Mouse (Mus musculus) small intestine, adult 2 months (tissue): ENCODE measurements around the gene Gm17334.

Source experiments
- CTCF ChIP-seq: fragments of 200-500 bp; IDR thresholded peaks from 2 replicates; pipeline ENCODE4 v1.5.1; 2012; ENCODE audit warnings: low read depth, mild to moderate bottlenecking, control low read depth, inconsistent platforms, low read length, moderate library complexity, mixed read lengths; ENCODE audit not compliant: insufficient replicate concordance, insufficient read length; ENCODE audit errors: extremely low read depth
- POLR2A ChIP-seq: fragments of 200-500 bp; IDR thresholded peaks from 2 replicates; pipeline ENCODE4 v1.6.1; 2012; ENCODE audit warnings: low read depth, mild to moderate bottlenecking, control low read depth, inconsistent platforms, low read length, moderate library complexity

GRCm38 (mm10) chr11:53794015-53794414, 21.0 kb upstream of the Gm17334 start:
- TF ChIP-seq CTCF (no peak), POLR2A (no peak)
